Mouse (Mus musculus): ENCODE measurements around the gene Sars2.
A peak's percentile ranks its signal among the peaks of the same experiment; 100 is the strongest.

Gene Sars2

GRCm38 (mm10) chr7:28780857-28781256, 39.1 kb downstream of the Sars2 start:
- DNase-seq, result no peak

GRCm38 (mm10) chr7:28781261-28781663, 39.5 kb downstream of the Sars2 start:
- peak; percentile 61 to 64 for DNase-seq

- DNase-seq, result no peak
Measured at GRCm38 (mm10) chr7:28785161-28785560, 43.4 kb downstream of the Sars2 start.

GRCm38 (mm10) chr7:28787884-28788283, 46.1 kb downstream of the Sars2 start:
- peak in 1 of 2 experiments; percentile 34 for DNase-seq

- DNase-seq, result peak; percentile 91 to 93
Measured at GRCm38 (mm10) chr7:28788307-28789195, 46.8 kb downstream of the Sars2 start, which contains the start of gene Rinl. Rinl (plus strand) TSS chr7:28788969.

GRCm38 (mm10) chr7:28789235-28789634, 47.4 kb downstream of the Sars2 start:
- DNase-seq, result no peak

- no peak for DNase-seq
Measured at GRCm38 (mm10) chr7:28790066-28790806, 48.4 kb downstream of the Sars2 start.

GRCm38 (mm10) chr7:28791706-28792105, 49.9 kb downstream of the Sars2 start:
- no peak for DNase-seq

GRCm38 (mm10) chr7:28792391-28793185, 50.8 kb downstream of the Sars2 start:
- DNase-seq, result no peak

- peak; percentile 35 to 49 for DNase-seq
Measured at GRCm38 (mm10) chr7:28793834-28794233, 52.0 kb downstream of the Sars2 start.

- no peak for DNase-seq
Measured at GRCm38 (mm10) chr7:28794496-28794895, 52.7 kb downstream of the Sars2 start.

GRCm38 (mm10) chr7:28795832-28796231, 54.0 kb downstream of the Sars2 start:
- DNase-seq, result peak; percentile 36 to 37

GRCm38 (mm10) chr7:28796562-28796975, 54.8 kb downstream of the Sars2 start:
- peak; percentile 89 to 91 for DNase-seq

- DNase-seq, result no peak
Measured at GRCm38 (mm10) chr7:28799994-28800393, 58.2 kb downstream of the Sars2 start.

GRCm38 (mm10) chr7:28801451-28801850, 59.7 kb downstream of the Sars2 start:
- DNase-seq, result no peak

GRCm38 (mm10) chr7:28801901-28802670, 60.3 kb downstream of the Sars2 start:
- no peak for DNase-seq

GRCm38 (mm10) chr7:28802846-28803588, 61.2 kb downstream of the Sars2 start:
- no peak for DNase-seq

Measured in B cell, adult 2 months (primary cell).